Mouse (Mus musculus) lung, postnatal 0 days (tissue): ENCODE data around the gene Lcn12.

Experiments used
- CTCF ChIP-seq: IDR thresholded peaks from 2 replicates; pipeline ENCODE4 v1.5.1; 2016; ENCODE audit warnings: antibody characterized with exemption, mild to moderate bottlenecking
- EP300 ChIP-seq: IDR thresholded peaks from 2 replicates; pipeline ENCODE4 v1.6.1; 2016; ENCODE audit warnings: antibody characterized with exemption, mild to moderate bottlenecking, control low read depth

- TF ChIP-seq CTCF = no peak
- TF ChIP-seq EP300 = peak; percentile 92
These were observed 36.5 kb downstream of the Lcn12 start for GRCm38 (mm10) chr2:25457022-25457896.
